Mouse (Mus musculus) erythroblast, embryonic 14.5 days (primary cell): ENCODE data around the gene Gm4969. TPM values are rescaled to one million over a fixed set of nuclear protein-coding genes. Genes with fewer than 3 reads are reported as not detected.
A peak's percentile ranks its signal among the peaks of the same experiment; 100 is the strongest.

Source experiments
- H3K27me3 ChIP-seq: 2 replicates; pipeline ENCODE4 v1.6.1; 2012; ENCODE audit warnings: inconsistent platforms; ENCODE audit not compliant: control insufficient read depth
- H3K36me3 ChIP-seq: 2 replicates; pipeline ENCODE4 v1.6.1; 2012; ENCODE audit warnings: mild to moderate bottlenecking, inconsistent platforms; ENCODE audit not compliant: control insufficient read depth
- H3K4me1 ChIP-seq: 2 replicates; pipeline ENCODE4 v1.6.1; 2012; ENCODE audit warnings: inconsistent platforms; ENCODE audit not compliant: control insufficient read depth
- H3K4me3 ChIP-seq: replicated peaks from 2 replicates; pipeline ENCODE3; 2012; ENCODE audit warnings: moderate library complexity, mild to moderate bottlenecking, inconsistent platforms
- H3K9me3 ChIP-seq: 2 replicates; pipeline ENCODE4 v1.6.1; 2012; ENCODE audit warnings: low read length, inconsistent platforms, mixed read lengths; ENCODE audit not compliant: control insufficient read depth
- GATA1 ChIP-seq: IDR thresholded peaks from 2 replicates; pipeline ENCODE4 v1.6.1; 2012; ENCODE audit warnings: low read length, inconsistent platforms, mixed read lengths
- TAL1 ChIP-seq: IDR thresholded peaks from 3 replicates; pipeline ENCODE4 v1.6.1; 2012; ENCODE audit warnings: low read length, inconsistent platforms, mixed read lengths
- polyA plus RNA-seq: library from polyadenylated mRNA; stranded (reverse); fragments of >175 nt; gene quantifications from 2 replicates; pipeline ENCODE4 v1.2.3, GENCODE M21; 2012

The Gm4969 gene
- polyA plus RNA-seq, 1 experiment, result not detected

DNA sequence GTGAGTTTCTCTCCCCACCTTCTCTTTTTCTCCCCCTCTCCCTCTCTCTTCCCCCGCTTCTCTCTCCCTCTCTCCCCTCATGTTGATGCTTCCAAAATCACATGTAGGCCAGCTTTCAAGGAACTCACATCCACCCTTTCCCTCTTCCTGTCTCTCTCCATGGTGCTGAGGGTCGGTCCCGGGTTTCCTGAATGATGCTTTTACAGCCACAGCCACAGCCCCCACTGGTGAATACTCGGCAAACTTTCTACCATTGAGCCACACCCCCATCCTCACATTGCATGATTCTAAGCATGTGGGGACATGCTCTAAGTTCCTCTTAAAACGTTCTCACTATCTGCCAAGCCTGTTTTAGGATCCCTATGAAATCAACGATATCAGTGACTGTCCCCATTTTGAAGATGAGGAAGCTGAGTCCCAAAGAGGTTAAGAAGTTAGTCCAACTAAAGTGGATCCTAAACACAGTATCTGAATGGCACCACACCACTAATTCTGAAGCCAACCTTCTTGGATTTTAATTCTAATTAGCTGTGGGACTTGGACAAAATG lies 29.4 kb upstream of the Gm4969 start:
- Histone ChIP-seq H3K9me3 (no peaks in the 10 kb centered on the region), H3K36me3 (peaks cover 21% of the 10 kb centered on the region), H3K4me1 (peaks cover 50% of the 10 kb centered on the region), H3K4me3 (peak overlapping the region; percentile 81), H3K27me3 (peaks cover 13% of the 10 kb centered on the region)
- TF ChIP-seq GATA1 (no peak), TAL1 (no peak)

GRCm38 (mm10) chr7:19146793-19147192 lies 28.6 kb upstream of the Gm4969 start:
- Histone ChIP-seq H3K36me3 (peaks cover 13% of the 10 kb centered on the region), H3K4me1 (peaks cover 47% of the 10 kb centered on the region), H3K4me3 (no peak overlapping the region), H3K9me3 (no peaks in the 10 kb centered on the region), H3K27me3 (peaks cover 13% of the 10 kb centered on the region)
- TF ChIP-seq TAL1 (no peak), GATA1 (no peak)

- Histone ChIP-seq H3K4me1 (0 out of 2 replicates have a peak, but pooled peaks cover 2% of the 10 kb centered on the region), H3K36me3 (peaks cover 70% of the 10 kb centered on the region), H3K27me3 (no peaks in the 10 kb centered on the region), H3K9me3 (peaks cover 13% of the 10 kb centered on the region), H3K4me3 (no peak overlapping the region)
- TF ChIP-seq GATA1, result no peak
- no peak for TF ChIP-seq TAL1
Measured at GRCm38 (mm10) chr7:19137380-19137779, 19.2 kb upstream of the Gm4969 start.

GRCm38 (mm10) chr7:19136673-19137334 lies 18.6 kb upstream of the Gm4969 start:
- Histone ChIP-seq H3K4me1 (peaks cover 5% of the 10 kb centered on the region), H3K36me3 (peaks cover 70% of the 10 kb centered on the region), H3K9me3 (peaks cover 13% of the 10 kb centered on the region), H3K27me3 (no peaks in the 10 kb centered on the region), H3K4me3 (no peak overlapping the region)
- no peak for TF ChIP-seq GATA1
- no peak for TF ChIP-seq TAL1

DNA sequence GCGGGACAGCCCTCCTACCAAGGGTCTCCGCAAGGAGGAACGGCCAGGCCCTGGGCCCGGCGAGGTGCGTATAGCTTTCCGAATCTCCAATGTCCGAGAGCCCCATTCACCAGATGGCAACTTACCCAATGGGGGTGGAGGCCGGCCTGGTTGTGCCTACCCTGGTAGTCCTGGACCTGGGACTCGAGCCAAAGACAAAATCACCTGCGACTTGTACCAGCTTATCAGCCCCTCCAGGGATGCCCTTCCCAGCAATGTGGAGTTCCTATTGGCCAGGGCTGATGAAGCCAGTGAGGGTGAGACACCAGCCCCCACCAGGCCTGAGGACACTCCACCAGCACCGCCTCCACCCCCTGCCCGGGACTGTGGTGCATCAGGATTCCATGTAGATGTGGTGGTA lies 18.0 kb upstream of the Gm4969 start:
- TF ChIP-seq TAL1 (no peak), GATA1 (no peak)
- Histone ChIP-seq H3K4me3 (no peak overlapping the region), H3K36me3 (peaks cover 69% of the 10 kb centered on the region), H3K9me3 (peaks cover 13% of the 10 kb centered on the region), H3K4me1 (peaks cover 11% of the 10 kb centered on the region), H3K27me3 (no peaks in the 10 kb centered on the region)

- peaks cover 50% of the 10 kb centered on the region for H3K36me3 ChIP-seq
- H3K27me3 ChIP-seq, result no peaks in the 10 kb centered on the region
- no peak for TF ChIP-seq GATA1
- TF ChIP-seq TAL1, result no peak
- H3K4me1 ChIP-seq, result peaks cover 15% of the 10 kb centered on the region
- H3K4me3 ChIP-seq, result peak overlapping the region; percentile 61
- peaks cover 5% of the 10 kb centered on the region for H3K9me3 ChIP-seq
Measured at GRCm38 (mm10) chr7:19131324-19131848, 13.2 kb upstream of the Gm4969 start.

GRCm38 (mm10) chr7:19130657-19131056 lies 12.5 kb upstream of the Gm4969 start:
- TF ChIP-seq TAL1 (no peak), GATA1 (no peak)
- H3K9me3 ChIP-seq, result no peaks in the 10 kb centered on the region
- H3K4me1 ChIP-seq, result peaks cover 15% of the 10 kb centered on the region
- H3K4me3 ChIP-seq, result no peak overlapping the region
- H3K36me3 ChIP-seq, result peaks cover 49% of the 10 kb centered on the region
- no peaks in the 10 kb centered on the region for H3K27me3 ChIP-seq

- TF ChIP-seq GATA1 (no peak), TAL1 (no peak)
- H3K9me3 ChIP-seq, result no peaks in the 10 kb centered on the region
- peaks cover 42% of the 10 kb centered on the region for H3K36me3 ChIP-seq
- H3K27me3 ChIP-seq, result no peaks in the 10 kb centered on the region
- H3K4me1 ChIP-seq, result peaks cover 15% of the 10 kb centered on the region
- no peak overlapping the region for H3K4me3 ChIP-seq
Measured at GRCm38 (mm10) chr7:19129396-19129795, 11.2 kb upstream of the Gm4969 start.

GRCm38 (mm10) chr7:19127744-19128143 lies 9.6 kb upstream of the Gm4969 start:
- Histone ChIP-seq H3K27me3 (no peaks in the 10 kb centered on the region), H3K4me1 (peaks cover 15% of the 10 kb centered on the region), H3K9me3 (no peaks in the 10 kb centered on the region), H3K36me3 (peaks cover 37% of the 10 kb centered on the region), H3K4me3 (no peak overlapping the region)
- no peak for TF ChIP-seq TAL1
- TF ChIP-seq GATA1, result no peak

GRCm38 (mm10) chr7:19124713-19125112 lies 6.5 kb upstream of the Gm4969 start:
- Histone ChIP-seq H3K4me1 (peaks cover 21% of the 10 kb centered on the region), H3K36me3 (peaks cover 34% of the 10 kb centered on the region), H3K27me3 (no peaks in the 10 kb centered on the region), H3K4me3 (no peak overlapping the region), H3K9me3 (no peaks in the 10 kb centered on the region)
- TF ChIP-seq TAL1 (no peak), GATA1 (no peak)
